Mouse (Mus musculus) CD4-positive naive resting alpha-beta T cell, adult 76 days (primary cell): ENCODE data around the gene Olfr1451. TPM values are rescaled to one million over a fixed set of nuclear protein-coding genes. Genes with fewer than 3 reads are reported as not detected.

Experiments
- total RNA-seq: library from RNA; stranded (reverse); gene quantifications from one replicate; pipeline ENCODE4 v1.2.4, GENCODE M21; 2023

Gene Olfr1451
- not detected for total RNA-seq

GRCm38 (mm10) chr19:12994714-12995113 is at the start of gene Olfr1451:
Olfr1451 (plus strand) TSS chr19:12995014.

GRCm38 (mm10) chr19:12949958-12950357 is 44.9 kb upstream of the Olfr1451 start, which contains the start of gene Olfr1450:
Olfr1450 (plus strand) TSS chr19:12950258.

GRCm38 (mm10) chr19:13028227-13028626 is 33.4 kb downstream of the Olfr1451 start, which contains the start of gene Olfr1453:
Olfr1453 (minus strand) TSS chr19:13028327.

Other genes with a start within 250 kb of the Olfr1451 start
- gene Cntf, start 229.4 kb upstream of the Olfr1451 start, total RNA-seq: 4.5 TPM
- 81.9 TPM for gene Zfp91, start 198.9 kb upstream of the Olfr1451 start, total RNA-seq
- 30.4 TPM for gene Lpxn, start 198.8 kb upstream of the Olfr1451 start, total RNA-seq
- not detected for gene Gm5244, start 148.3 kb upstream of the Olfr1451 start, total RNA-seq
- not detected for gene Olfr1444, start 137.7 kb upstream of the Olfr1451 start, total RNA-seq
- gene Olfr1445, start 111.2 kb upstream of the Olfr1451 start, total RNA-seq: not detected
- not detected for gene Olfr1446, start 101.5 kb upstream of the Olfr1451 start, total RNA-seq
- not detected for gene Olfr1447, start 91.3 kb upstream of the Olfr1451 start, total RNA-seq
- gene Olfr1448, start 70.6 kb upstream of the Olfr1451 start, total RNA-seq: not detected
- not detected for gene Olfr1449, start 64.2 kb upstream of the Olfr1451 start, total RNA-seq
- gene Olfr1450, start 44.8 kb upstream of the Olfr1451 start, total RNA-seq: not detected
- gene Olfr1453, start 33.3 kb downstream of the Olfr1451 start, total RNA-seq: not detected
- gene Olfr1454, start 65.6 kb downstream of the Olfr1451 start, total RNA-seq: not detected
- not detected for gene Olfr1457, start 102.9 kb downstream of the Olfr1451 start, total RNA-seq
- not detected for gene Olfr1458, start 111.8 kb downstream of the Olfr1451 start, total RNA-seq
- not detected for gene Olfr1459, start 154.5 kb downstream of the Olfr1451 start, total RNA-seq
- gene Olfr1461, start 168.0 kb downstream of the Olfr1451 start, total RNA-seq: not detected
- not detected for gene Olfr1462, start 190.7 kb downstream of the Olfr1451 start, total RNA-seq
- gene Olfr1463, start 236.3 kb downstream of the Olfr1451 start, total RNA-seq: not detected